Mouse (Mus musculus) brain, embryonic 14.5 days (tissue): ENCODE data around the gene Ramp2.

Experiments
- CTCF ChIP-seq: fragments of 200-500 bp; IDR thresholded peaks from 2 replicates; pipeline ENCODE4 v1.5.1; 2012; ENCODE audit warnings: inconsistent platforms, mild to moderate bottlenecking, moderate library complexity, borderline replicate concordance; ENCODE audit not compliant: insufficient read depth, insufficient read length; ENCODE audit errors: extremely low read depth
- POLR2A ChIP-seq: fragments of 200-500 bp; IDR thresholded peaks from 2 replicates; pipeline ENCODE4 v1.6.1; 2012; ENCODE audit warnings: mild to moderate bottlenecking, inconsistent platforms, borderline replicate concordance; ENCODE audit not compliant: poor library complexity, insufficient read depth, insufficient read length, severe bottlenecking; ENCODE audit errors: extremely low read depth

GRCm38 (mm10) chr11:101307744-101308143 lies 61.9 kb downstream of the Ramp2 start:
- TF ChIP-seq CTCF (no peak), POLR2A (no peak)
